Mouse (Mus musculus): ENCODE results near the gene Il18r1. TPM values are rescaled to one million over a fixed set of nuclear protein-coding genes. Genes with fewer than 3 reads are reported as not detected.

The Il18r1 gene
- 0.41 and 0.55 TPM in 2 replicates for polyA plus RNA-seq (2015; fragmentation: Nextera tagmentation; extraction: Ambion mirVana)

DNA sequence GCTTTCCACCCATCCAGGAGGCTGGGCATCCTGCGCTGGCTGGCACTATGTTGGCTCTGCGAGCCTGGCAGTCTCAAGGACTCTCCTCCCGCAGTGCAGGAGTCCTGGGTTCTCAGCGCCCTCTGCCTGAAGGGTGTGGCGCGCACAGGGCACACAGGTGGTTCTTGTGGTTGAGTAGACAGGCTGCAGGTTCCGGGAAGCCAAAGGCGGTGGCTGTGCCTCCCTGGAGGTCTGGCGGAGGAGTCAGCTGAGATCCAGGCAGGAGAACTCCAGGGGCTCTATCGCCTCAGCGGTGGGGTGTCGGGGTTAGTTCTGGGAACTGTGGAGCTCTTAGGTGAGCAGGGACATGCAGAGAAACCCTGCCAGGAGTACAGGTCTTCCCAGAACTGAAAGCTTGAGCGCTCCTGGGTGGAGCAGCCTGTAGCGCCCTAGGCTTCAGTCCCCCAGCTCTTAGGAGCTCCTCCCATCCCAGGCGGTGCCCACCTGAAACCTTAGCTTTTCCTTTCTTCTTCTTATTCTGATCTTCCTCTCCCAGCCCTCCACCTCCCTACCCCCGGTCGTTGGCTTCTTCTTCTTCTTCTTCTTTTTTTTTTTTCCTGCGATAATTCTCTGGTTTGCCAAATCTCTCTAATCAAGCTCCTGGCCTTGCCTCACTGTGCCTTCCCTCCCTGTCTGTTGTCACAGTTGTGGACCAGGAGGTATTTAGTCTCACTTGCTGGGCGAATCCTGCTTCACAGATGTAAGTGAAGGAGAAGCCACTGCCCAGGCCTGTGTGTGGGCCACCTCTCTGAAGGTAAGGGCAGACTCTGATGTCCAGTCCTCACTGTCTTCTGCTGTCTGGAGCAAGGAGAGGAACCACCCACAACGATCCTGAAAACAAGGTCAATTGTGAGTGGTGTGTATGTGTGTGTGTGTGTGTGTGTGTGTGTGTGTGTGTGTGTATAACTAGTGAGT is at the start of gene Il18r1:
Gene Il18r1, plus strand, starts transcription at position 76 of the 954 bp plus-strand sequence.
- peak within 1 kb of the TSS; percentile 12; the same call in 1 of the 2 replicates for H3K4me2 ChIP-seq (replicated peaks)
- H3K27me3 ChIP-seq, result no peaks in the 10 kb centered on the region
- H3K9ac ChIP-seq, result no peak within 1 kb of the TSS
- H3K4me1 ChIP-seq, result no peaks in the 10 kb centered on the region
- 40% methylated on average over 20 of the region's 20 CpGs for WGBS
- H3K27ac ChIP-seq (replicated peaks), result no peak within 1 kb of the TSS
- no peak for ATAC-seq (ENCODE audit: insufficient number of reproducible peaks, low FRiP score, low TSS enrichment, low read depth)
- H3K4me3 ChIP-seq (replicated peaks), result no peak within 1 kb of the TSS; the same call in 1 of the 2 replicates
- no peaks in the 10 kb centered on the region for H3K36me3 ChIP-seq
- H3K9me3 ChIP-seq (replicated peaks), result no peaks in the 10 kb centered on the region

DNA sequence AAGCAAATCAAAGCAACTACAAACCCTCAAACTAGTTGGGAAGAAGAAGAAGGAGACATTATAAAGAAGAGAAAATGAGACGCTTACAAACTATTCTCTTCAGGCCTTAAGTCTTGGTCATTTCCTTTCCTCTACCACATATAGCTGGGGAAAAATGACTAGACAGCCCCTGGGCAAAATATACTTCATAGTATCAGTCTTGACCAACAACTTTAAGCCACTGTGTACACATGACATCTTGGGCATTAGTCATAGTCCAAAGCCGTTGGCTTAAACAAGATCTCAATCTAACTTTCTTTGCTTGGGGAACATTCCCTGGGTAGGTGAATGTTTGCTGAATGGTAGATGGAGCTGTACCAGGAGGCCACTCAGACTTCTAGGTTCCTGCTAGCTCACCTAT is 48.3 kb upstream of the Il18r1 start:
- Histone ChIP-seq H3K9ac (no peak overlapping the region), H3K9me3 (replicated peaks) (no peaks in the 10 kb centered on the region), H3K36me3 (no peaks in the 10 kb centered on the region), H3K4me1 (no peaks in the 10 kb centered on the region), H3K4me3 (replicated peaks) (no peak overlapping the region), H3K27me3 (no peaks in the 10 kb centered on the region), H3K4me2 (replicated peaks) (no peak overlapping the region), H3K27ac (replicated peaks) (no peak overlapping the region)
- 87% methylated on average over 2 of the region's 2 CpGs for WGBS
- ATAC-seq (ENCODE audit: insufficient number of reproducible peaks, low FRiP score, low TSS enrichment, low read depth), result no peak

DNA sequence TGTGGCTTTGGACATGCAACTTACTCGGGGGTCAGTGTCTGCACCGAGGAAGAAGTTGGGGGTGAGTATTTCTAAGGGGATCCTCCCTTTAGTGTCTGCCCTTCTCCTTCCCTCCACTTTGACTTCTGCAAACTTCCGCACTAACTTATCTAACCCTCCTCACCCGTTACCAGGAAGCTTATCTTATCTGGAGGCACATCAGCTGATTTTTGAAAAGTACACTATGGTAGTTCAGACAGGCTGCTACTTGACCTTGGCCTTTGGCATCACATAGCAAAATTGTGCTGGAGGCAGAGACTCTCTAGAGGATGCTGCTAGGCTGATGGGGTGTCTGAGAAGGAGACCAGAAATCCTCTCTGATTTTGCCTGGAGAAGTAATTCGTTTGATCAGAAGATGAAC is 46.8 kb upstream of the Il18r1 start:
- Histone ChIP-seq H3K9ac (no peak overlapping the region), H3K27me3 (no peaks in the 10 kb centered on the region), H3K36me3 (no peaks in the 10 kb centered on the region), H3K4me1 (no peaks in the 10 kb centered on the region), H3K4me2 (replicated peaks) (no peak overlapping the region), H3K4me3 (replicated peaks) (no peak overlapping the region), H3K9me3 (replicated peaks) (no peaks in the 10 kb centered on the region), H3K27ac (replicated peaks) (no peak overlapping the region)
- WGBS, result 65% methylated on average over 5 of the region's 5 CpGs
- ATAC-seq (ENCODE audit: insufficient number of reproducible peaks, low FRiP score, low TSS enrichment, low read depth), result no peak

DNA sequence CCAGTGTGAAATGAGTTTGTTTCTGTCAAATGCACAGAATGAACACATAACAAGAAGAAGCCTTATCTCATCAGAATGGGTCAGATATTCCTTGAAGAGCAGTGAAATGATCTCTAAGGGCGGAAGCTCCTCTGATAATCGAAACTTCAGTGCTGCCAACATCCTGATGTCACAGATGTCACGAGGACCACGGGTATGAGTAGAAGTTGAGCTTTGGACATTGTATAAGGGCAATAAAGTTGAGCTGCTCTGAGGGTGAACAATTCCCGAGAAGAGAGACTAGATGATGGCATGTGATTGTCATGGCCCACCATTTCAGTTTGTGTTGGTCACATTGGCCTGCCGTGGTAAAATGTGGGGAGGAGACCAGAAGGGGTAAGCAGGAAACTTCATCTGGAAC is 41.5 kb upstream of the Il18r1 start:
- Histone ChIP-seq H3K4me2 (replicated peaks) (no peak overlapping the region), H3K36me3 (no peaks in the 10 kb centered on the region), H3K27me3 (no peaks in the 10 kb centered on the region), H3K4me1 (no peaks in the 10 kb centered on the region), H3K27ac (replicated peaks) (no peak overlapping the region), H3K9ac (no peak overlapping the region), H3K4me3 (replicated peaks) (no peak overlapping the region), H3K9me3 (replicated peaks) (no peaks in the 10 kb centered on the region)
- 87% methylated on average over 6 of the region's 6 CpGs for WGBS
- ATAC-seq (ENCODE audit: insufficient number of reproducible peaks, low FRiP score, low TSS enrichment, low read depth), result no peak

DNA sequence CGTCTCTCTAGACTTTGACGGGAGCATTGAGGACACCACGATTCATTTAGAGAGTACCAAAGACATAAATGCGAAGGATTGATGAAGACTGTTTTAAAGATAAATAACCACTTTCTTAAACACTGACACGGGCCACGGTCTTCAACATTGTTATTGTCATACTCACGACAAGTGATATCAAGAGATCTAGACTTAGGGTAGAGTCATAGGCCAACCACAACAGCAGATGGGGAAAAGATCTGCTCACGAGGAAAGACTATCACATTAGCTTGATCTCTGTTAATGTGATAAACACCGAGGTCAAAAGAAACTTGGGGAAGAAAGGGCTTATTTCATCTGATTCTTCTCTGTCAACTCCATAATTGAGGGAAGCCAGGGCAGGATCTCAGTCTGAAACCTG is 38.1 kb upstream of the Il18r1 start:
- ATAC-seq (ENCODE audit: insufficient number of reproducible peaks, low FRiP score, low TSS enrichment, low read depth), result no peak
- no peak overlapping the region for H3K27ac ChIP-seq (replicated peaks)
- H3K36me3 ChIP-seq, result no peaks in the 10 kb centered on the region
- H3K27me3 ChIP-seq, result no peaks in the 10 kb centered on the region
- no peaks in the 10 kb centered on the region for H3K9me3 ChIP-seq (replicated peaks)
- no peak overlapping the region for H3K4me2 ChIP-seq (replicated peaks)
- no peak overlapping the region for H3K4me3 ChIP-seq (replicated peaks)
- H3K9ac ChIP-seq, result no peak overlapping the region
- 86% methylated on average over 9 of the region's 9 CpGs for WGBS
- H3K4me1 ChIP-seq, result no peaks in the 10 kb centered on the region

DNA sequence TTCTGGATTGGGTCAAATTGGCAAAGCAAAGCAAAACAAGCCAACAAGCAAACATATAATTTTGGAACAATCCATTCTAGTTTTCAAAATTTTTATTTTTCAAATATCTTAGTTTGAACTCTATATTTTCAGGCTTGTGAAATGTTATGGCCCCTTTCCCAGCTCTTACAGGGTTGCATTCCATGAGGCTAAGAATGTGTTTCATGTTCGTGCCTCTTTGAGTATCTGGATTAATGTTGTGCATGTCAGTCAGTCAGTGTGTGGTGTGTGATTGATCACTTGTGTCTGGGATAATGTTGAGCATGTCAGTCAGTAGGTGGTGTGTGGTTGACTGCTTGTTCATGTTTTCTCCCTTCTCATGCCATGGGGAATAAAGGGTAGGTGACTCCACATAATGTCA is 37.5 kb upstream of the Il18r1 start:
- no peak overlapping the region for H3K4me3 ChIP-seq (replicated peaks)
- ATAC-seq (ENCODE audit: insufficient number of reproducible peaks, low FRiP score, low TSS enrichment, low read depth), result no peak
- WGBS, result 44% methylated on average over 1 of the region's 1 CpGs
- H3K27me3 ChIP-seq, result no peaks in the 10 kb centered on the region
- no peaks in the 10 kb centered on the region for H3K9me3 ChIP-seq (replicated peaks)
- no peak overlapping the region for H3K4me2 ChIP-seq (replicated peaks)
- no peaks in the 10 kb centered on the region for H3K4me1 ChIP-seq
- H3K9ac ChIP-seq, result no peak overlapping the region
- H3K27ac ChIP-seq (replicated peaks), result no peak overlapping the region
- H3K36me3 ChIP-seq, result no peaks in the 10 kb centered on the region

DNA sequence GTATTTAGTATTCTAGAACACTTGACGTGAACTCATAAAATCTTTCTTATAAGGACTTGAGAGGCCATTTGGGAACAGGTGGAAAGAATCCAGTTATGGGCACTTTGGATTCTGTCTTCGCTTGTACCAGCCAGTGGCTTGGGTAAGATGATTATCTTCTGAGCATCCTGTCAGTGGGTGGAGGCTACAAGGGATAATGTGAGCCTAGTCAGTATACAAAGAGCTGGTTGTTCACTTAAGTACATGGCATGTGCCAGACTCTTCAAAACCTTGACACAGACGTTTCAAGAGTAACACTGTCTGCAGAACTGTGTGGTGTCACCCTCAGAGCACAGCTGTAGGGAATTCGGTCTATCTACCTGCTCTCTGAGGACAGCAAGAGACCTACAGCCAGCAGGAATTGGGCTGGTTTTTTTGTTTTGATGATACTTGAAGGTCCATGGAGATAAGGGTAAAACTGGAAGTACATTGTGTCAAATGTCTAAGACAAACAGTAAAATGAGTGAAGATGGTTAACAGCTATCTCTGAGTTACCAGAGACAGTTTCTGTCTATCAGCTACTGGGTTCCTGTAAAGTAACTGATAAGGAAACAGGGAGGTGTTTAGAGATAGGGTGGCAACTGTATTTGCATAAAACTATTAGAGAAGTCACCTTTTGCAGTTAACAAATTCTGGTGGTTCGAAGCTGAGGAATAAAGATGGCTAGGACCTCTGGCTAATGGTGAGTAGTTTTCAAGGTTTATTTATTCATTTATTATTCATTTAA is 36.3 kb upstream of the Il18r1 start, which contains the start of gene Il1rl1:
Gene Il1rl1, plus strand, starts transcription at position 661 of the 766 bp plus-strand sequence.
- Histone ChIP-seq H3K4me2 (replicated peaks) (no peak within 1 kb of the TSS), H3K27ac (replicated peaks) (no peak within 1 kb of the TSS), H3K9me3 (replicated peaks) (no peaks in the 10 kb centered on the region), H3K4me3 (replicated peaks) (no peak within 1 kb of the TSS), H3K36me3 (no peaks in the 10 kb centered on the region), H3K27me3 (no peaks in the 10 kb centered on the region), H3K4me1 (no peaks in the 10 kb centered on the region), H3K9ac (no peak within 1 kb of the TSS)
- ATAC-seq (ENCODE audit: insufficient number of reproducible peaks, low FRiP score, low TSS enrichment, low read depth), result no peak
- 73% methylated on average over 5 of the region's 5 CpGs for WGBS

DNA sequence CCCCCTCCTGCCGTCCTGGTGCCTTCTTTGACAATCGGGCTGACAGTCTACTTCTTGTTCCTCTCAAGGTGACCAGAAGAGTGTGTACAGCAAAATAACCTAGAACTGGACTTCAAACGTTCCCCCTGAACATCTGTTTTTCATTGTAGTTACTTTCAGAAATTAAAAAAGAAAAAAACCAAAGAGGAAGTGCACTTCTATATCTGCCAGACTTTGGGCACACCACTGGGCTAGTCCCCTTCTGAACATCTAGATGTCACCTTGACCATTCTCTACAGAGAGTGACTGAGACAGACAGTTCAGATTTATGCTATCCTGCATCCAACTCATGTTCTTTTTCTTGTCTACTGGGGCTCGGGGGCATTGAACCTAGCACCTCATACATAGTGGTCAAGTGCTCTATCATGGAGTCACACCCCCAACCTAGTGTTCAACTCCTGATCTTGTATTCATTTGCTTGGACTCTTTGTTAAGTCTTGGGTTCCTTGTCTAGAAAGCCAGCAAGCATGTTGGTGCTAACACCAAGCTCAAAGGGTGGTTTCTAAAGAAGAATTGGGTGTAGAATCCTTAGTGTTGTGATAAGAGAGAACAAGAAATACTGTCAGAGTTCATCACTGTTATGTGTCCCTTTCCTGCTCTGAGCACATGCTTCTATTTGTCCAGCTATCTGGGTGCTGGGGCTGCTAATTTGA is 35.1 kb upstream of the Il18r1 start:
- H3K4me3 ChIP-seq (replicated peaks), result no peak overlapping the region
- no peaks in the 10 kb centered on the region for H3K36me3 ChIP-seq
- WGBS, result 71% methylated on average over 4 of the region's 4 CpGs
- H3K9ac ChIP-seq, result no peak overlapping the region
- ATAC-seq (ENCODE audit: insufficient number of reproducible peaks, low FRiP score, low TSS enrichment, low read depth), result no peak
- H3K4me2 ChIP-seq (replicated peaks), result no peak overlapping the region
- no peaks in the 10 kb centered on the region for H3K27me3 ChIP-seq
- H3K9me3 ChIP-seq (replicated peaks), result no peaks in the 10 kb centered on the region
- no peaks in the 10 kb centered on the region for H3K4me1 ChIP-seq
- no peak overlapping the region for H3K27ac ChIP-seq (replicated peaks)

DNA sequence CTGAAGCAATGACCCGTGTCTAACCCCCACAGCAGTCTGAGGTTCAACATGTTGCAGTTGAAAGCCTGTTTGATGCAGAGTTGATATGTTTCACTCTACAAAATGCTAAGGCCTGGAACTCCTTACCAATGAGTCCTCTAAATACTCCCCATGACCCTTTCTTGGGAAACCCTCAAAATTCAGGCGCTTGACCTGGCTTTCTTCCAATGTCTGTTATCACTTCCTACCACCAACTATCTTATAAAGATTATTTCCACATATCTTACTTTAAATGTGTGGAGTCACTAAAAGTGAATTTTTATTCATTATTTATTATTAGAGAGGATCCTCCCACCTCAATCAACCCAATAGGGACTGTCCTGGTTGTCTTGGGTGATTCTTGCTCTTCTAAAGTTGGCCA is 33.2 kb upstream of the Il18r1 start:
- H3K4me2 ChIP-seq (replicated peaks), result no peak overlapping the region
- no peak for ATAC-seq (ENCODE audit: insufficient number of reproducible peaks, low FRiP score, low TSS enrichment, low read depth)
- H3K9ac ChIP-seq, result no peak overlapping the region
- H3K4me3 ChIP-seq (replicated peaks), result no peak overlapping the region
- H3K27me3 ChIP-seq, result no peaks in the 10 kb centered on the region
- H3K36me3 ChIP-seq, result no peaks in the 10 kb centered on the region
- no peaks in the 10 kb centered on the region for H3K9me3 ChIP-seq (replicated peaks)
- H3K4me1 ChIP-seq, result no peaks in the 10 kb centered on the region
- WGBS, result 84% methylated on average over 2 of the region's 2 CpGs
- no peak overlapping the region for H3K27ac ChIP-seq (replicated peaks)

DNA sequence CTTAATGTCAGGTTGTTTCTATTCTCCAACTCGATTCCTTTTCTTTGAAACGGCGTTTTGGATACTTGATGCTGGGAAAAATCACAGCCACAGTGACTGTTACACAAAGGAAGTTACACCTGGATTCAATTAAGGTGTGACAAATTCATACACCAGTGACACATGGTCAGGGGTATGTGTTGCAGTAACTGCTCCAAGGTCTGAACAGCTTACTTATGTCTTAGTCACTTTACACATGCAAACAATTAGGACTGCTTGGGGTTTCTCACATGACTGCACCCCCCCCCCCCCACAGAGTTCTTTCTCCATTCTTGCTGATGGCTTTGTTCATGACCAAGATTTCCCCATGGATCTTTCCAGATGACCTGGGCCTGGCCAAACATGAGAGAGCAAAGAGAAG is 29.4 kb upstream of the Il18r1 start:
- no peaks in the 10 kb centered on the region for H3K27me3 ChIP-seq
- 0 out of 2 replicates have a peak, but pooled peaks cover 3% of the 10 kb centered on the region for H3K4me1 ChIP-seq
- H3K4me3 ChIP-seq (replicated peaks), result no peak overlapping the region
- H3K9me3 ChIP-seq (replicated peaks), result no peaks in the 10 kb centered on the region
- no peak overlapping the region for H3K4me2 ChIP-seq (replicated peaks)
- 0 out of 2 replicates have a peak overlapping the region, but pooled peaks have one; percentile 30 for H3K27ac ChIP-seq (replicated peaks)
- ATAC-seq (ENCODE audit: insufficient number of reproducible peaks, low FRiP score, low TSS enrichment, low read depth), result peak; percentile 73
- no peaks in the 10 kb centered on the region for H3K36me3 ChIP-seq
- no peak overlapping the region for H3K9ac ChIP-seq
- 34% methylated on average over 3 of the region's 3 CpGs for WGBS

DNA sequence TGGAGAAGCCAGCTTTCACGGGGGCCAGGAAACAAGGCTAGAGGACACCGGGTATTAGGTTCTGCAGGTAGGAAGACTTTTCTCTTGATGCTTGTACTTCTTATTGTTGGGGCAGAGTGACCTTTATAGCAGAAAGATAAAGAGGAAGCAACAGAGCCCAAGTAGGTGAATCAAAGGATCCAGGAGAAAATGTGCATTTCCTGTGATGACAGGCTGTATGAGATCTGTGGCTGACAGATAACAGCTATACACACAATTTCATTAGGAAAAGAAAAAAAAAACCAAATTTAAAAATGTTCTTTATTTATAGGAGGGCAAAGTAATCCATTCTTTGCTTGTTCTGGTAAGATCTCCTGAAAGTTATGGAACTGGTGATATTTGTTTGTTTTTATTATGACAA is 28.0 kb upstream of the Il18r1 start:
- Histone ChIP-seq H3K36me3 (no peaks in the 10 kb centered on the region), H3K27ac (replicated peaks) (no peak overlapping the region), H3K9me3 (replicated peaks) (no peaks in the 10 kb centered on the region), H3K9ac (no peak overlapping the region), H3K4me2 (replicated peaks) (no peak overlapping the region), H3K4me1 (0 out of 2 replicates have a peak, but pooled peaks cover 3% of the 10 kb centered on the region), H3K27me3 (no peaks in the 10 kb centered on the region), H3K4me3 (replicated peaks) (no peak overlapping the region)
- 87% methylated on average over 2 of the region's 2 CpGs for WGBS
- ATAC-seq (ENCODE audit: insufficient number of reproducible peaks, low FRiP score, low TSS enrichment, low read depth), result no peak
